Mouse (Mus musculus): ENCODE measurements around the gene Elf4. TPM values are rescaled to one million over a fixed set of nuclear protein-coding genes. Genes with fewer than 3 reads are reported as not detected.

Gene Elf4
- total RNA-seq, 2 experiments from 2014 or later = 1.0 to 1.1 TPM

DNA sequence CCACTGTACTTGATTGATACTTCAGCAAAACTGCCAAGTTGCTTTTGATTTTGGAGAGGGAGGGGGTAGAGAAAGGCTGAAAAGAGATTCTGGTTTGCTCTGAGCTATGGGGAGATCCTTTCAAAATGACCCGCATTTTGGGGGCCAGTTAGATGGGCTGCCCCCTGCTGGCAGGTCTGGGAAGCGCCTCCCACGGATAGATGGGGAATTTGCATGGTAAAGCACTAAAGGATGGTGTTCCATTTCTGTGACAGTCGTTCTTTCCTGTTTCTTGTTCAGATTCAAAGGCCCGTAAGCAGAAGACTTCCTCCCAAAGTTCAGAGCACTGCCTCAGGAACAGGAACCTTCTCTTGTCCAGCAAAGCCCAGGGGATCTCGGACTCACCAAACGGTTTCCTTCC is 79.3 kb downstream of the Elf4 start:
- DNase-seq (ENCODE audit: low spot score in 2 of 2) = peak; percentile 27 to 45

DNA sequence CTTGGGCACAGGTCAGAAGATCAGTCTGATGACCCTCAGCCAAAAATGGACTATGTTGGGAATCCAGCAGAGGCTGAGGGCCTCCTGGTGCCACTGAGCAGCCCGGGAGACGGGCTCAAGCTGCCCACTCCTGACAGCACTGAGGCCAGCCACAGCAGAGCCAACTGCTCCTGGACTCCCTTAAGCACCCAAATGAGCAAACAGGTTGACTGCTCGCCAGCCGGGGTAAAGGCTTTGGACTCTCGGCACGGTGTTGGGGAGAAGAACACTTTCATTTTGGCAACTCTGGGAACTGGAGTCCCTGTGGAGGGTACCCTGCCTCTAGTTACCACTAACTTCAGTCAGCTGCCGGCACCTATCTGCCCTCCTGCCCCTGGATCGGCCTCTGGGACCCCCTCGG is 95.1 kb downstream of the Elf4 start:
- DNase-seq (ENCODE audit: low spot score in 2 of 2) = no peak

DNA sequence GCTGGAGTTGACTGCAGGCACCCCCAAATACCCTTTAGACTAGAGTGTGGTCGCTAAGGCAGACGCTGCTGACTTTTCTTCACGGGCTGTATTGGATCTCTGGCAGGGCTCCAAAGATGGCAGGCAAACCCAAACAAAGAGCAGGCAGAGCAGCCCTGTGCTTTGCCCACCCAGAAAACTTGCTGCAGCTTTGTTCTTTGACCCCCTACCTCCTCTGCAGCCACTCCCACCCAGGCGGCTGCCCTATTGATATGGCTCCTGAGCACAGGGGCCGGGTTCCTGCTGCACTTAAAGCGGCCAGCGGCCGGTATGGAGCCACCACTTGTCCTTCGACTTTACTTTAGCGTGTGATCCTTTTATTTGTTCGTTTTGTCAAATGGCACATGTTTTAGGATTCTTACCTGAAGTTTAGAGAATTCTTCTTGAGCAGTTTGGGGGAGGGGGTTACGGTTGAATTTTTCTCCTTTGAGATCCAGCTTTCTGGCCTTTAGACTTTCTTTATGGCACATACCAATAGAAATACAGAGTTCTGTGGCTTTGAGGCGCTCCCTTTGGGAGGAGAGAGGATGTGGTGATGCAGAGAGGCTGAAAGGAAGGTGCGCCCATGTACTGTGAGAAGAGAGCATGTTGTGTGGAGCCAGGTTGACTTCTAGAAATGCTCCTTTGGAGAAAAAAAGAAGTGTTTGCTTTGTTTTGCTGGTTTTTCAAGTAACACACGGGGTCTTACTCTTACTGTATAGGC is 96.9 kb downstream of the Elf4 start:
- no peak for DNase-seq (ENCODE audit: low spot score in 2 of 2)

Other genes starting within 250 kb of the Elf4 start
- 10 to 100 TPM; 16.2 to 16.8 TPM for gene Utp14a, start 206.3 kb downstream of the Elf4 start, total RNA-seq (2021)
- gene Bcorl1, start 121.8 kb downstream of the Elf4 start, total RNA-seq (2021) = 10 to 100 TPM; 18.4 to 22.1 TPM
- gene Aifm1, start 50.4 kb upstream of the Elf4 start, total RNA-seq (2021) = 10 to 100 TPM; 23.1 to 28.4 TPM
- gene Rab33a, start 56.2 kb upstream of the Elf4 start, total RNA-seq (2021) = 10 to 100 TPM; 26.6 to 31.8 TPM
- gene Zfp280c, start 131.4 kb upstream of the Elf4 start, total RNA-seq (2021) = 10 to 100 TPM; 17.0 to 18.7 TPM
- gene Slc25a14, start 160.3 kb upstream of the Elf4 start, total RNA-seq (2021) = 10 to 100 TPM; 67.9 to 69.8 TPM
- gene Gpr119, start 211.3 kb upstream of the Elf4 start, total RNA-seq (2021) = not detected
- 1 to 10 TPM; 4.5 to 4.7 TPM for gene Rbmx2, start 231.9 kb upstream of the Elf4 start, total RNA-seq (2021)

All from left cerebral cortex, adult 18-20 months (tissue).